Mouse (Mus musculus): ENCODE measurements around the gene Hsd3b7.
"Not testable (repeated sequence)": the region's sequence is repeated elsewhere in the genome, so short reads cannot be mapped to it uniquely, and the experiment has no call there.

The Hsd3b7 gene

GRCm38 (mm10) chr7:127800435-127801009 is at the start of gene Hsd3b7:
Hsd3b7 (plus strand) TSS chr7:127800604.
- DNase-seq, result peak; percentile 91

- DNase-seq, result no peak
Measured at GRCm38 (mm10) chr7:127751619-127752018, 48.8 kb upstream of the Hsd3b7 start.

GRCm38 (mm10) chr7:127752069-127752468 is 48.3 kb upstream of the Hsd3b7 start:
- peak; percentile 53 for DNase-seq

GRCm38 (mm10) chr7:127753158-127753557 is 47.2 kb upstream of the Hsd3b7 start:
- DNase-seq, result no peak

- no peak for DNase-seq
Measured at GRCm38 (mm10) chr7:127753741-127754140, 46.7 kb upstream of the Hsd3b7 start.

- no peak for DNase-seq
Measured at GRCm38 (mm10) chr7:127759716-127760115, 40.7 kb upstream of the Hsd3b7 start.

GRCm38 (mm10) chr7:127760478-127760877 is 39.9 kb upstream of the Hsd3b7 start:
- DNase-seq, result no peak

GRCm38 (mm10) chr7:127761026-127761425 is 39.4 kb upstream of the Hsd3b7 start:
- peak; percentile 73 for DNase-seq

- no peak for DNase-seq
Measured at GRCm38 (mm10) chr7:127763642-127764041, 36.8 kb upstream of the Hsd3b7 start.

GRCm38 (mm10) chr7:127765756-127766155 is 34.6 kb upstream of the Hsd3b7 start:
- no peak for DNase-seq

GRCm38 (mm10) chr7:127766851-127767609 is 33.4 kb upstream of the Hsd3b7 start:
- DNase-seq, result no peak

- DNase-seq, result peak; percentile 67
Measured at GRCm38 (mm10) chr7:127767671-127768345, 32.6 kb upstream of the Hsd3b7 start.

- DNase-seq, result peak; percentile 65
Measured at GRCm38 (mm10) chr7:127768346-127768996, 31.9 kb upstream of the Hsd3b7 start.

- peak; percentile 94 for DNase-seq
Measured at GRCm38 (mm10) chr7:127768997-127769593, 31.3 kb upstream of the Hsd3b7 start.

GRCm38 (mm10) chr7:127769651-127770038 is 30.8 kb upstream of the Hsd3b7 start, which contains the start of gene Orai3:
Orai3 (plus strand) TSS chr7:127769815.
- DNase-seq, result peak; percentile 87

- DNase-seq, result peak; percentile 42
Measured at GRCm38 (mm10) chr7:127770039-127770905, 30.1 kb upstream of the Hsd3b7 start.

GRCm38 (mm10) chr7:127771262-127771661 is 29.1 kb upstream of the Hsd3b7 start:
- DNase-seq, result peak; percentile 42

GRCm38 (mm10) chr7:127772080-127772479 is 28.3 kb upstream of the Hsd3b7 start:
- no peak for DNase-seq

GRCm38 (mm10) chr7:127772557-127772956 is 27.8 kb upstream of the Hsd3b7 start:
- no peak for DNase-seq

- peak; percentile 84 for DNase-seq
Measured at GRCm38 (mm10) chr7:127773664-127774384, 26.6 kb upstream of the Hsd3b7 start.

GRCm38 (mm10) chr7:127775837-127776236 is 24.6 kb upstream of the Hsd3b7 start:
- not testable (repeated sequence) for DNase-seq

Data from cerebellum, adult 9-11 months (tissue).